Mouse (Mus musculus) intestine, postnatal 0 days (tissue): Measurements from ENCODE around the gene 2310022B05Rik. TPM values are rescaled to one million over a fixed set of nuclear protein-coding genes. Genes with fewer than 3 reads are reported as not detected.

Source experiments
- ATAC-seq: fragments of 200-750 bp; cut with Nextera tagmentation; 2 replicates; pipeline ENCODE4 v1.8.0; 2017; ENCODE audit warnings: mild to moderate bottlenecking, moderate TSS enrichment, moderate library complexity
- H3K27ac ChIP-seq: fragments of 300-500 bp; sonication (generic); 2 replicates; pipeline ENCODE4 v1.5.1; 2014; ENCODE audit warnings: mild to moderate bottlenecking, low read depth, low read length, moderate library complexity
- H3K27me3 ChIP-seq: fragments of 300-500 bp; sonication (generic); replicated peaks from 2 replicates; pipeline ENCODE4 v1.6.1; 2014; ENCODE audit warnings: low read length, mixed read lengths; ENCODE audit not compliant: control insufficient read depth, insufficient read depth
- H3K36me3 ChIP-seq: fragments of 300-500 bp; sonication (generic); 2 replicates; pipeline ENCODE4 v1.6.1; 2014; ENCODE audit warnings: mild to moderate bottlenecking, moderate library complexity; ENCODE audit not compliant: control insufficient read depth, insufficient read depth
- H3K4me1 ChIP-seq: fragments of 300-500 bp; sonication (generic); replicated peaks from 2 replicates; pipeline ENCODE4 v1.6.1; 2014; ENCODE audit warnings: antibody characterized with exemption, low read length, mixed read lengths; ENCODE audit not compliant: control insufficient read depth, insufficient read depth
- H3K4me2 ChIP-seq: fragments of 300-500 bp; sonication (generic); replicated peaks from 2 replicates; pipeline ENCODE4 v1.6.1; 2014; ENCODE audit warnings: low read depth, mild to moderate bottlenecking, moderate library complexity
- H3K4me3 ChIP-seq: fragments of 300-500 bp; sonication (generic); 2 replicates; pipeline ENCODE4 v1.5.1; 2014; ENCODE audit warnings: low read depth, low read length
- H3K9ac ChIP-seq: fragments of 300-500 bp; sonication (generic); 2 replicates; pipeline ENCODE4 v1.6.1; 2014; ENCODE audit warnings: mild to moderate bottlenecking, low read depth, low read length
- H3K9me3 ChIP-seq: fragments of 300-500 bp; sonication (generic); 2 replicates; pipeline ENCODE4 v1.6.1; 2016; ENCODE audit warnings: mixed run types; ENCODE audit not compliant: control insufficient read depth
- CTCF ChIP-seq: sonication (generic); IDR thresholded peaks from 2 replicates; pipeline ENCODE4 v1.5.1; 2016; ENCODE audit warnings: low read depth, mild to moderate bottlenecking, control low read depth, antibody characterized with exemption, moderate library complexity
- WGBS: fragments of 180-500 bp; shearing (Covaris S2); extraction: QIAGEN DNeasy Blood & Tissue Kit; methylation state at CpG from one replicate; pipeline ENCODE4 v1.1.7; 2014; 5-methylcytosine and 5-hydroxymethylcytosine counted together
- polyA plus RNA-seq: library from polyadenylated mRNA; unstranded; fragments of >200 nt; fragmentation: Nextera tagmentation; extraction: Ambion mirVana; gene quantifications from 2 replicates; pipeline ENCODE4 v1.2.1, GENCODE M21; 2015

2310022B05Rik gene
- polyA plus RNA-seq, 1 experiment from 2014 or later, result 22.1 TPM

GRCm38 (mm10) chr8:124664414-124664813 lies 1.2 kb upstream of the 2310022B05Rik start:
- H3K4me1 ChIP-seq, result 0 out of 2 replicates have a peak, but pooled peaks cover 4% of the 10 kb centered on the region
- no peak for TF ChIP-seq CTCF
- WGBS, result 73% methylated on average over 3 of the region's 3 CpGs
- H3K27ac ChIP-seq, result no peak overlapping the region; the same call in 1 of the 2 replicates
- no peaks in the 10 kb centered on the region for H3K9me3 ChIP-seq
- no peak for ATAC-seq
- no peak overlapping the region for H3K4me2 ChIP-seq
- H3K4me3 ChIP-seq, result no peak overlapping the region
- H3K27me3 ChIP-seq, result no peaks in the 10 kb centered on the region
- no peaks in the 10 kb centered on the region for H3K36me3 ChIP-seq
- H3K9ac ChIP-seq, result no peak overlapping the region

- 53% methylated on average over 4 of the region's 4 CpGs for WGBS
- H3K9me3 ChIP-seq, result no peaks in the 10 kb centered on the region
- H3K4me2 ChIP-seq, result peak overlapping the region; percentile 93
- TF ChIP-seq CTCF, result no peak
- ATAC-seq, result no peak
- peak overlapping the region; percentile 87 for H3K27ac ChIP-seq
- H3K36me3 ChIP-seq, result no peaks in the 10 kb centered on the region
- no peak overlapping the region for H3K4me3 ChIP-seq
- no peak overlapping the region for H3K9ac ChIP-seq
- no peaks in the 10 kb centered on the region for H3K27me3 ChIP-seq
- H3K4me1 ChIP-seq, result 0 out of 2 replicates have a peak, but pooled peaks cover 4% of the 10 kb centered on the region
These were observed 683 bp upstream of the 2310022B05Rik start for GRCm38 (mm10) chr8:124663874-124664230.

GRCm38 (mm10) chr8:124662446-124663111 lies 590 bp downstream of the 2310022B05Rik start:
- peaks cover 13% of the 10 kb centered on the region for H3K4me1 ChIP-seq
- H3K36me3 ChIP-seq, result no peaks in the 10 kb centered on the region
- H3K27me3 ChIP-seq, result no peaks in the 10 kb centered on the region
- H3K4me2 ChIP-seq, result peak overlapping the region; percentile 93
- H3K4me3 ChIP-seq, result peak overlapping the region; percentile 85
- peak overlapping the region; percentile 87 for H3K27ac ChIP-seq
- ATAC-seq, result peak; percentile 41
- H3K9me3 ChIP-seq, result no peaks in the 10 kb centered on the region
- under 1% methylated on average over 46 of the region's 49 CpGs for WGBS
- no peak for TF ChIP-seq CTCF
- peak overlapping the region; percentile 91 for H3K9ac ChIP-seq

GRCm38 (mm10) chr8:124661781-124662180 lies 1.4 kb downstream of the 2310022B05Rik start:
- ATAC-seq, result no peak
- Histone ChIP-seq H3K4me2 (peak overlapping the region; percentile 93), H3K4me1 (peaks cover 13% of the 10 kb centered on the region), H3K4me3 (peak overlapping the region; percentile 85), H3K36me3 (no peaks in the 10 kb centered on the region), H3K27me3 (no peaks in the 10 kb centered on the region), H3K9ac (peak overlapping the region; percentile 91), H3K9me3 (no peaks in the 10 kb centered on the region), H3K27ac (no peak overlapping the region)
- TF ChIP-seq CTCF, result no peak
- 33% methylated on average over 9 of the region's 9 CpGs for WGBS

GRCm38 (mm10) chr8:124658415-124658814 lies 4.8 kb downstream of the 2310022B05Rik start:
- peak; percentile 37; the same call in 1 of the 2 replicates for ATAC-seq
- H3K4me2 ChIP-seq, result no peak overlapping the region
- peaks cover 22% of the 10 kb centered on the region for H3K4me1 ChIP-seq
- H3K27ac ChIP-seq, result peak overlapping the region; percentile 8; the same call in 1 of the 2 replicates
- TF ChIP-seq CTCF, result no peak
- H3K4me3 ChIP-seq, result no peak overlapping the region
- no peaks in the 10 kb centered on the region for H3K9me3 ChIP-seq
- H3K9ac ChIP-seq, result no peak overlapping the region
- H3K27me3 ChIP-seq, result no peaks in the 10 kb centered on the region
- H3K36me3 ChIP-seq, result no peaks in the 10 kb centered on the region; the same call in 1 of the 2 replicates
- 12% methylated on average over 2 of the region's 2 CpGs for WGBS

GRCm38 (mm10) chr8:124657961-124658360 lies 5.2 kb downstream of the 2310022B05Rik start:
- no peak for ATAC-seq
- no peak for TF ChIP-seq CTCF
- Histone ChIP-seq H3K4me1 (peaks cover 23% of the 10 kb centered on the region), H3K9ac (no peak overlapping the region), H3K9me3 (no peaks in the 10 kb centered on the region), H3K4me2 (no peak overlapping the region), H3K27ac (peak overlapping the region; percentile 8), H3K27me3 (no peaks in the 10 kb centered on the region), H3K36me3 (no peaks in the 10 kb centered on the region; the same call in 1 of the 2 replicates), H3K4me3 (no peak overlapping the region)
- WGBS, result 57% methylated on average over 7 of the region's 7 CpGs
